9 mouse cellular contexts compared by ENCODE assay signal in the genomic region with DNA sequence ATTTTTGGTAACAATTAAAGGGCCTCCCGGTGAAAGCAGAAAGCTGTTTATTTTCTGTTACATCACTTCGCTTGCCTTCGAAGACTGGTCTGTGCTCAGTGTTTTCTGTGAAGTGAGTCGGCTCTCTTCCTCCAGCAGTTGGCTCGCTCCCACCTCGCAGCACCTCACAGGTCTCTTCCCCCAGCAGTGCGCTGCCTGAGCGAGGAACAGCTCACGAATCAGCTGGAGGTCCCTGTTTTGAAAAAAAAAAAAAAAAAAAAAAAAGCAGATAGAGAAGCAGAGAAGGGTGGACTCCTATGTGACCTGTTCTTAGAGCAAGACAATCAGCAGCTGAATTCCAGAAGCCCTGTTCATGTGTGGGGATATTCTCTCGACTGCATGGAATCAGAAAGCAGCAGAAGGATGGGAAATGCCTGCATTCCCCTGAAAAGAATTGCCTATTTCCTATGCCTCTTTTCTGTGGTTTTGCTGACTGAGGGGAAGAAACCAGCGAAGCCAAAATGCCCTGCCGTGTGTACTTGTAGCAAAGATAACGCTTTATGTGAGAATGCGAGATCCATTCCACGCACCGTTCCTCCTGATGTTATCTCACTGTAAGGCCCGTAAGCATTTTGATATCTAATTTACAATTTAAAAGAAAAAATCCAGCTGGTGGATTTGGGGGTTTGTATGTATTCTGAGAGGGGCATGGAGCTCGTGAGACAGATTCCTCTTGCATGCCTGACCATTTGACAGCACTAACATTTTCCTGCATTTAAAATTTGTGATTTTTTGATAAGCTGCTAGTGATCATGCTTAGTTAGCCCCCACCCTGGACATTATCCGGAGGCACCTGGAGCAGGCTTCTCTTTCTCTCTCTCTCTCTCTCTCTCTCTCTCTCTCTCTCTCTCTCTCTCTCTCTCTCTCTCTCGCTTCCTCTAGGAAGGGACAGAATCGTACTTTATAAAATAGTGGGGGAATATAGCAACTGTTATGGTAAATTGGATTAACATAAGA. TPM values are rescaled to one million over a fixed set of nuclear protein-coding genes. Genes with fewer than 3 reads are reported as not detected.
DNase-seq lines count a peak whose midpoint lies in the region; ATAC-seq and TF ChIP-seq lines count a peak whose summit lies in the region.
"Had no signal": no experiment of that assay in that cellular context is flagged by ENCODE, and none has a peak within 500 bp of the region (broad histone marks: within the 10 kb centered on the region; RNA-seq: fewer than 3 reads in every experiment).

A gene (plus strand): TSS at position 32 of the 996 bp plus-strand sequence.

- peaks cover 10% of the 10 kb centered on the region for H3K4me1 ChIP-seq in kidney, embryonic 15.5 days
- no peaks in the 10 kb centered on the region for H3K4me1 ChIP-seq in kidney, adult 2 months (ENCODE audit: control insufficient read depth, insufficient read depth, low read length)

- no peak within 1 kb of the TSS for H3K27ac ChIP-seq in kidney, embryonic 15.5 days
- H3K27ac ChIP-seq in kidney, adult 2 months (ENCODE audit: insufficient read depth, low read depth, low read length): no peak within 1 kb of the TSS
- H3K27ac ChIP-seq: liver, embryonic 14.5 days had no signal

- DNase-seq in kidney, adult 2 months: no peak
- peak; percentile 83 for DNase-seq in cerebellum, adult 11-12 months
- DNase-seq in frontal cortex, postnatal 36 days (ENCODE audit: low spot score in 2 of 2): peak; percentile 61 to 63
- DNase-seq in left cerebral cortex, postnatal 4 days: peak; percentile 38
- peak; percentile 60 for DNase-seq in right cerebral cortex, postnatal 4 days
- DNase-seq in gastrocnemius, postnatal 25 days: no peak

- H3K36me3 ChIP-seq in kidney, embryonic 15.5 days: no peaks in the 10 kb centered on the region
- no peaks in the 10 kb centered on the region for H3K36me3 ChIP-seq in kidney, adult 2 months (ENCODE audit: control insufficient read depth, insufficient read depth, low read length)

- H3K4me3 ChIP-seq in kidney, embryonic 15.5 days (replicated peaks): peak within 1 kb of the TSS; percentile 11; the same call in 1 of the 2 replicates
- H3K4me3 ChIP-seq in kidney, adult 2 months (ENCODE audit: insufficient read depth, low read depth, low read length): no peak within 1 kb of the TSS

- no peak for TF ChIP-seq POLR2A in kidney, adult 2 months (IDR thresholded peaks at IDR 0.05; ENCODE audit: low read depth, low read length)

- ATAC-seq in kidney, embryonic 15.5 days (replicated peaks; ENCODE audit: low FRiP score): no peak
- no peak for ATAC-seq in erythroblast, adult 5-6 weeks (replicated peaks; ENCODE audit: low FRiP score, poor library complexity, severe bottlenecking)

- H3K9me3 ChIP-seq in kidney, embryonic 15.5 days (replicated peaks): no peaks in the 10 kb centered on the region

- no peak for TF ChIP-seq CTCF in kidney, adult 2 months (conservative IDR thresholded peaks at IDR 0.05; ENCODE audit: insufficient read depth, insufficient read length, low read depth, low read length)

- H3K9ac ChIP-seq in kidney, embryonic 15.5 days: no peak within 1 kb of the TSS
- H3K9ac ChIP-seq: liver, embryonic 14.5 days had no signal

- H3K27me3 ChIP-seq in kidney, embryonic 15.5 days: peaks cover 36% of the 10 kb centered on the region
- H3K27me3 ChIP-seq in kidney, adult 2 months (replicated peaks; ENCODE audit: control insufficient read depth, insufficient read depth, low read length): 0 out of 2 replicates have a peak, but pooled peaks cover 1% of the 10 kb centered on the region

- WGBS in kidney, embryonic 15.5 days: 21% methylated on average over 21 of the region's 21 CpGs
- WGBS in kidney, adult 2 months: 27% methylated on average over 21 of the region's 21 CpGs

- intact Hi-C loops in left cerebral cortex, postnatal 4 days (cut with DNase I): loop anchor here (2.0 to 10.0 kb wide), 2 partner anchors 40 to 60 kb away; a partner anchor contains a TSS

- H3K4me2 ChIP-seq in kidney, embryonic 15.5 days: peak within 1 kb of the TSS; percentile 48

RNA-seq across cellular contexts. Expression of the gene that starts here (rescaled TPM):
- 2.2 and 2.8 TPM in 2 replicates for polyA plus RNA-seq in kidney, embryonic 15.5 days (2015; fragmentation: Nextera tagmentation; extraction: Ambion mirVana)
- polyA plus RNA-seq in kidney, adult 2 months (2012; rRNA removed): 0.10 and 0.28 TPM in 2 replicates
- 10 to 100 TPM; 51.8 to 59.0 TPM for total RNA-seq in left cerebral cortex, postnatal 4 days (2021)
- 1 to 10 TPM in 1 of 2 experiments, under 1 TPM in 1; 0.78 to 4.0 TPM for total RNA-seq in gastrocnemius, postnatal 25 days (2021)
- total RNA-seq in erythroblast, adult 5-6 weeks (2015; ENCODE audit: low replicate concordance): 0.21 TPM in 1 of 2 replicates, not detected in the other
- not detected in 2 replicates for total RNA-seq in erythroblast, adult 5-6 weeks (2017; ENCODE audit: low replicate concordance)

Comparison
In these comparisons a context has a peak if more than half of its experiments do, and no peak if none do; other contexts are left out.
1. RNA of the gene that starts here (total RNA-seq): 51.8 to 59.0 TPM in left cerebral cortex, postnatal 4 days; 0.78 to 4.0 TPM in gastrocnemius, postnatal 25 days and 0.21 TPM in erythroblast, adult 5-6 weeks; every median in the first group is over 10 times any median in the second.
2. DNase-seq: peak in cerebellum, adult 11-12 months (single experiment), frontal cortex, postnatal 36 days (2 of 2), left cerebral cortex, postnatal 4 days (single experiment) and right cerebral cortex, postnatal 4 days (single experiment); none in kidney, adult 2 months (single experiment) and gastrocnemius, postnatal 25 days (single experiment).